Mouse (Mus musculus) stomach, postnatal 0 days (tissue): Measurements from ENCODE around the gene Tmem39b.
"Not testable (repeated sequence)": the region's sequence is repeated elsewhere in the genome, so short reads cannot be mapped to it uniquely, and the experiment has no call there.

Experiments used
- CTCF ChIP-seq: IDR thresholded peaks from 2 replicates; pipeline ENCODE4 v1.5.1; 2016; ENCODE audit warnings: antibody characterized with exemption, low read depth, mild to moderate bottlenecking, moderate library complexity
- EP300 ChIP-seq: optimal IDR thresholded peaks from 2 replicates; pipeline ENCODE3; 2016; ENCODE audit warnings: antibody characterized with exemption

- not testable (repeated sequence) for TF ChIP-seq CTCF, EP300
Observed at GRCm38 (mm10) chr4:129735485-129735884, 38.8 kb upstream of the Tmem39b start.
